Mouse (Mus musculus) megakaryocyte-erythroid progenitor cell, adult 5-6 weeks (primary cell): ENCODE measurements around the gene Armc8. TPM values are rescaled to one million over a fixed set of nuclear protein-coding genes. Genes with fewer than 3 reads are reported as not detected.
A peak's percentile ranks its signal among the peaks of the same experiment; 100 is the strongest.
"Not testable (repeated sequence)": the region's sequence is repeated elsewhere in the genome, so short reads cannot be mapped to it uniquely, and the experiment has no call there.

Source experiments
- ATAC-seq: replicated peaks from 2 replicates; pipeline ENCODE4 v1.8.0; 2016; ENCODE audit warnings: mild to moderate bottlenecking, inconsistent platforms; ENCODE audit not compliant: severe bottlenecking, poor library complexity, low FRiP score, low TSS enrichment
- total RNA-seq, 2 experiments: library from RNA; stranded (forward) in 1 of 2; stranded (reverse) in 1 of 2; fragments of 200-1000, 215-1000 nt in 1 of 2; fragments of >200 nt in 1 of 2; fragmentation: Nextera tagmentation in 1 of 2; gene quantifications; 2 replicates each; pipeline ENCODE4 v1.2.3; 2014 to 2017

The Armc8 gene
- total RNA-seq (2014; fragmentation: Nextera tagmentation) = 25.3 and 33.9 TPM in 2 replicates
- total RNA-seq (2017) = 24.7 and 33.1 TPM in 2 replicates

DNA sequence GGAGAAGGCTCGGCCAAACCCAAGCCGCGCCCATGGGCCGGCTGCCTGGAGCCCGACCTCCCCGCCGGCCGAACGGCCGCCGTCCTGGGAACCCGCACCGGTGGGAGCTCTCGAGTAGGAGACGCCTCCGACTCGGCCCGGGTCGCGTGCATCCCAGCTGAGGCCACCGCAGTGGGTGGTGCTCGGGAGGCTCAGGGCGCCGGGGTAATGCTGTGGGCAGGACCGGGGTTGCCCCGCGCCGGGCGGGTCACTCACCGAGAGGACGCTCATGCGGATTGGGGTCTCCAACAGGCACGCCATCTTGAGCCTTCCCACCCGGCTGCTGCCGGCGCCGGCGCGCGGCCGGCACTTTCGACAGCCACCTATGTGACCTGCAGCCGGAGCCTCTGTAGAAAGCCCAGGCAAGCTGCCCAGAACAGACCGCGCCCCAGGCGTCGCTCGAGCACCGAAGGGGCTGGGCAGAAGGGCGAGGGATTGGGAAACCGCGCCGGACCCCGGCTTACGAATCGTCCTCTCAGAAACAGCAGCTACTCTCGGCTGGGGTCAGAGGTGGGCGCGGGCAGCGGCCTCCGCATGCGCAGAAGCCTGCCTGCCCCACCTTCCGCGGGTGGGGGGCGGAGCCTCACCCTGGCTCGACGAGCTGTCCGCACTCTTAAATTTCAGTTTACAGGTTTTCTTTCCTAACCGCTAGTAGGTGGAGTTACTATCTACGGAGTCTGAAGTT, at the start of gene Armc8:
Gene Armc8, minus strand, starts transcription at position 553 of the 724 bp plus-strand sequence.
- ATAC-seq = peak; percentile 92

DNA sequence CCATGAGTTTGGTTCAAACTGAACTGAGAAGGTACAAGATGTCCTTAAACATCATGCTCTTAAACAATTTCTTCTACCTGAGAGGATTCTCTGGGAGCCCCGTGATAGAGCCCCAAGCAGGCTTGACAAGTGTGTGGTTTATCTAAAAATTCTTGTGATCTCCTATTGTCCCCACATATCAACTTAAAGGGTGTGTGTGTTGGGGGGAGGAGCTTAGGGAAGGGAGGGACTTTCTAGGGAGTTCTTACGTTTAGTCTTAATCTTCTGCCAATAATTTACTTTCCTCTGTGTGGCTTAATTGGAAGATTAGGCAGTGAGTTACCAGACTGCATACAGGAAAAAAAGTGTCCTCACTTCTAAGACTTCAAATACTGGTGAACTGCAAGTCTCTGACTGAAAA, 43.5 kb upstream of the Armc8 start, which contains the start of gene A4gnt:
Gene A4gnt, plus strand, starts transcription at position 301 of the 400 bp plus-strand sequence.
- no peak for ATAC-seq

GRCm38 (mm10) chr9:99603566-99603965, 34.9 kb upstream of the Armc8 start:
- no peak for ATAC-seq

GRCm38 (mm10) chr9:99599127-99599526, 30.4 kb upstream of the Armc8 start:
- not testable (repeated sequence) for ATAC-seq

DNA sequence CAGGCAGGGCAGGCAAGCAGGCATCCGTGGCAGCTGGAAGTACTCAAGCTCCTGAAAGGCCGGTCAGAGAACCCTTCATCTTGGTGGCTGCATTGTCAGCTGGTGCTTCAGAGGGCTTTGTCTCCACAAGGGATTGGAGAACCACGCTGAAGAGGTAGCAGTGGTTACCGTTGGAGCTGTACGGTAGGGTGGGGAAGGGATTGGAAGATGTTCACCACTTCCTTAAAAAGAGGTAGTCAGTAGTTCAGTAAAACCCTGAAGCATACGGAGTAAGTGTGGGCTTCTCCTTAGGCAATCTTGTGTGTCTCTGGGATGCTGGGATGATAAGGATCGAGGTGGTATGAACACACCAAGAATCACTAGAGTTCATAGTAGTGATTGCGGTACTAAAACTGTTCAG, 22.4 kb upstream of the Armc8 start:
- ATAC-seq = 0 out of 2 replicates have a peak, but pooled peaks have one; percentile 25

DNA sequence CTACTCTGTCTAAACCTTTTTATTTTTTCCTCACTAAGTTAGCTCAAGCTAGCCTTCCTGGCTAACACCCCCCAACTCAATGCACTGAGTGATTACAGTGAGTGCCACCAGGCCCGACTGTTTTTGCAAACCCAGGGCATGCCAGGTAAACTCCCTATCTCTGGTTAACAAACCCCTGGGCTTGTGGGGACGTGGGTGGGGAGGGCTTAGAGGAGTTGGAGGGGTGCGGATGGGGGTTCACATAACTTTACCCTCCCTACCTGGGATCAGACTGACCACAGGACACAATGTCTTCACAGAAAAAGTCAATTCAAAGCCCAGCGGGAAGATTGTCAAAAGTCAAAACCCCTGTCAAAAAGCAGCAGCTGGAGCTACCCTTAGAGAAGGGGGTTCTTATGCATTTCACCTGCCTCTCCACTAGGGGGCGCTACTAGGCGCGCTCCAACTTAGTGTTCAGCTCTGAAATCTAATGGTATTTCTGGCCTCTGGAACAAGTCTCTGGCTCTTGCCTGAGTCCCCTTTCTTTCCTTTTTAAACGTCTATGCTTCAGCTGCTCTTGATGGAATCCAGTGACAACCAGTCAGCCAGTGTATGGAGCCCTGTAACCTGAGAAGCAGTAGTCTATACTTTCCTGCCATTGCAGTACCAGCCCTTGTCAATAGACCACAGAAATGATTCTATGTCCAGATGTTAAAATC, 19.0 kb upstream of the Armc8 start:
- peak; percentile 79 for ATAC-seq

DNA sequence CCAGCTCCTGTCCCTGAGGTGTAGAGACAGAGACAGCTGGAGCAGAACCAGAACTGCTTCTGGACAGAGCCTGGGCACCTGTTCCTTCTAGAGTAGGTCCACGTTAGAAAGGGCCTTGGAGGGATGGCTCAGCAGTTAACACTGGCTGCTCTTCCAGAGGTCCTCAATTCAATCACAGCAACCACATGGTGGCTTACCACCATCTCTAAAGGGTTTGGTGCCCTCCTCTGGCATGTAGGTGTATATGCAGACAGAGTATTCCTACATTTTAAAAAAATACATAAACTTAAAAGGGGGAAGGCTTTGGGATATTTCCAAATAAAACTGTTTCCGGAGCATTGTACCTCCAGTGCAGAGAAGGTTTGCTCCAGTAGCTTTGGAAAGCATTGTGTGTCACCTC, 12.0 kb upstream of the Armc8 start:
- ATAC-seq = peak; percentile 72

DNA sequence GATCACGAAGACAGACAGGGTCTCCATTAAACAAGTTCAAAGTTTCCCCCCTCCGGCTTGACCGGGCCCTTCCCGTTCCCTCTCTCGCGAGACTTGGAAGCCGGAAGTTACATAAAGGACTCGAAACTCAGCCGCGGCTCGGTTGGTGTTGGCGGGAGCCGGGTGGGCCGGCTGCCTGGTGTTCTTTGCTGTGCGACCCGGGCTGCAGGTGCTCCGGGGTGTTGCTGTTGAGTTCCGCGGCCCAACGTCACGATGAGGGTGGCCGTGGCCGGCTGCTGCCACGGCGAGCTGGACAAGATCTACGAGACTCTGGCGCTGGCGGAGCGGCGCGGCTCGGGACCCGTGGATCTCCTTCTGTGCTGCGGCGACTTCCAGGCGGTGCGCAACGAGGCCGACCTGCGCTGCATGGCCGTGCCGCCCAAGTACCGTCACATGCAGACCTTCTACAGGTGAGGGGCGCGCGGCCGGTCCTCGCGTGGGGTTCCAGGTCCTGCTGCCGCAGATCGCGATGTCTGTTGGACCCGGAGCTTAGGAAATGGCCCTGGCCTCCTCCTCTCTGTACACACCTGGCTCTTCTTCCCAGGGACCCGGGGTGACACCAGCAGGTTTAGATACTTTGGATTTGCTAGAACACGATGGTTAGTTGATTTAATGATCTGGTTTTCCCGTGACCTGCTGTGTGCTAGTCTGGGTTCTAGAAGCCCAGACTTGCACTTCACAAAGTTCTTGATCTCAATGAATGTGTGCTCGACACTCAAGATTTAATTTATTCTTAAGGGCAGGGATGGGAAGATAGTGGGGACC, 7.2 kb upstream of the Armc8 start, which contains the start of gene Dbr1:
Gene Dbr1, plus strand, starts transcription at position 123 of the 804 bp plus-strand sequence.
- peak; percentile 94 for ATAC-seq

GRCm38 (mm10) chr9:99569071-99569397, 335 bp upstream of the Armc8 start:
- ATAC-seq = peak; percentile 45; the same call in 1 of the 2 replicates

DNA sequence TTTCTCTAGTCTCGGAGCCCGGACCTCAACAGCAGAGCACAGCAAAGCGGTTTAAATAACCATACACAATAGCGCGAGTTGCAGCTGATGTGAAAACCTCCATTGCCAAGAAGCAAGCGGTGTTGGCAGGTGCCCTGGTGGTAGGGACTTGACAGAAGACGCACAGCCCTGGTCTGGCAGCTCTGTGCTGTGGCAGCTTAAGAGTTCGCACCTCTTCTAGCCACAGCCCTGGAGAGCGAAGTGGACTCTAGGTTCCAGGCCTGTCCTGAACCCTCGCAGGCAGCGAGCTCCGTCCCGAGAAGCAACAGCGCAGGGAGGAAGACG, 714 bp downstream of the Armc8 start:
- peak; percentile 38 for ATAC-seq

GRCm38 (mm10) chr9:99563714-99564113, 5.0 kb downstream of the Armc8 start:
- peak; percentile 79 for ATAC-seq

DNA sequence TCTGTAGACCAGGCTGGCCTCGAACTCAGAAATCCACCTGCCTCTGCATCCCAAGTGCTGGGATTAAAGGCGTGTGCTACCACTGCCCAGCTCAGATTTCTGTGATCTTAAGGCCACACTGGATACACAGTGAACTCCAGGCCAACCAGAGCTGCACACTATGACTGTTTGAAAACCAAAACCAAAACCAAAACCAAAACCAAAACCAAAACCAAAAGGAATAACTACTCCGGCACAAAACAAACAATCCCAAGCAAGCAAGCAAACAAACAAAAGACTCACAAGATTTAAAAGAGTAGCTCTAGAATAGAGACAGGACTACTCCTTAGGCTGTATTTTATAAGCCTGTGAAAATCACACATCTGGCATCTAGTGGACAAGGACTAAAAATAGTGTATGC, 8.3 kb downstream of the Armc8 start:
- no peak for ATAC-seq

- ATAC-seq = no peak
These were observed 9.2 kb downstream of the Armc8 start for GRCm38 (mm10) chr9:99559557-99559904.

DNA sequence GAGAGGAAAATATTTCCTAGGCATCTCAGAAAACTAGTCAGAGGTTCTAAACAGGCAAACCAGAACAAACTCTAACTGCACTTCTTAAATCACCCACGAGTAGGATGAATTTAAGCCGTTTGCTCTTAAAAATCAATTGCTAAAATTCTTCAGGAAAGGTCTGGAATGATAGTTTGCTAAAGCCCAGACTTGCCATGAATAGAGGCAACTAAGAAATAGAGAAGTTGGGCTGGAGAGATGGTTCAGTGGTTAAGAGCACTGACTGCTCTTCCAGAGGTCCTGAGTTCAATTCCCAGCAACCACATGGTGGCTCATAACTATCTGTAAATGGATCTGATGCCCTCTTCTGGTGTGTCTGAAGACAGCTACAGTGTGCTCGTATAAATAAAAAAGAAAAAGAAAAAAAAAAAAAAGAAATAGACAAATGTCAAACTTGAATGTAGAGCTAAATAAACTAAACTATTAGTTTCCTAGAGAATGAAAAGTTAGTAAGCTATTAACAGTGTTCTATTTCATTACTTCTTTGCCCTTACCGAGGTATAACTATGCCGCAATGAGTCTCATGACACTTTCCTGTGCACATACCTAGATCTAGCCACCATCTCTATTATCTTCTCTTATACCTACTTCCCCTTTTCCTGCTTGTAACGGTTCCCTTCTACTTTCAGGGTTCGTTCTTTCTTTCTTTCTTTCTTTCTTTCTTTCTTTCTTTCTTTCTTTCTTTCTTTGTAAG, 9.7 kb downstream of the Armc8 start:
- no peak for ATAC-seq

DNA sequence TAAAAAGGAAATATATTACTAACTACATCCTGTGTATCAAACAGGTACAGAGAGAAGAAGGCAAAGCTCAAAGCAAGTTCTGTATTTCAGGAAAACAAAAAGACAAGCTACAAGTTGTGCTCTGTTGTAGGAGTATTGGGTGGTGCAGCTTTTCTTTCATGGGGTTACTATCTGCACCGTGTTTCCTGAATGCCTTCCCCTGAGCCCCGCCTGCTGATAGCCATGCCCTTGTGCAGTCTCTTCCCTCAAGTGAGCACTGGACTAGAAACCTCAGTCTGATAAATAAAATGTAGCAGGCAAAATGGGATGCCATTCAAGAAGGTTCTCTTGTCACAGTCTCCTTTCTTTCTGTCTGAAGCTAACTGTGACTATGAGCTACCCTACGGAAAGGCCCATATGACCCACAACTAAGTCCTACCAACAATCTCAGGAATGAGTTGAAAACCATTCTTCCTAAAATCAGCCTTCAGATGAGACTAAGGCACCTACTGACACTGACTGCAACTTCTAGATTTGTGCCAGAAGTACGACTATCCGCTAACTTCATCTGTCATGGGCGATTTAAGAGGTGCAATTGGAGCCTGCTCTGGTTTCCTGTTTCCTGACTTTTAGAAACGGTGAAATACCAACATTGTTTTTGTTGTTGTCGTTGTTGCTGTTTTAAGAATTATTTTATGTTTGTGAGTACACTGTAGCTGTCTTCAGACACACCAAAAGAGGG, 11.0 kb downstream of the Armc8 start:
- peak; percentile 82 for ATAC-seq

GRCm38 (mm10) chr9:99555253-99555652, 13.4 kb downstream of the Armc8 start:
- ATAC-seq = no peak

DNA sequence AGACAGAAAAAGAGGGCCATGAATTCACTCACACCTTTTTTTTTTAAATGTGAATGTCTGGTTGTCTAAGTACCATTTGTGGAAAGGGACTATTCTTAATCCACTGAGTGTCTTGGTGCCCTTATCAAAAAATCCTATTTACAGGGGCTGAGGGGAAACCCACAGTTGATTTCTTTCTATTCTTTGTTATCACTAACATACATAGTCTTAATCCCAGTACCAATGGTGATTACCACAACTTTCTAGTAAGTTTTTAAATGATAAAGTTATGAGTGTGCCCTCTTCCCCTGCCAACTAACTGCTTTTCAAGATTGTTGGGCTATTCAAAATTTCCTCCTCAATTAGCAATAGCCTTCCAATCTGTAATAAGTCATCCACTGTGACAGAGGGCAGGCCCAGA, 14.6 kb downstream of the Armc8 start:
- peak; percentile 67 for ATAC-seq

- ATAC-seq = 0 out of 2 replicates have a peak, but pooled peaks have one; percentile 20
These were observed 15.7 kb downstream of the Armc8 start for GRCm38 (mm10) chr9:99553049-99553448.

DNA sequence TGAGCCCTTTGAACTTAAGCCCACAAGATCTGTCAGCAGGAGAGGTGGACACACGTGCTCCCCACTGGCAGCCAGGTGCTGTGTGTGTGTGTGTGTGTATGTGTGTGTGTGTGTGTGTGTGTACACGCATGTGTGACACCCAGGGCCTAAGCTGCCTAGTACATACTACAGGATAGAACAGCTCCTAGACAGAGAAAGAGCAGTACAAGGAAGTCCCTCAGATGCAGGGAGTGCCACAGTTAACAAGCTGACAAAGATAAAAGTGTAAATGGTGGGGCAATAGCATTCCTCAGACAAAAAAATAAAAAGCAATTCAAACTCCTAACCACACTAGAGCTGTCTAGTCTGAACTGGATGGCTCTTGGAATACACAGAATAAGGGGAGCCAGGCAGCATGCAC, 16.6 kb downstream of the Armc8 start:
- ATAC-seq = no peak
